Mouse (Mus musculus) midbrain, embryonic 16.5 days (tissue): ENCODE results near the gene Tyw1. TPM values are rescaled to one million over a fixed set of nuclear protein-coding genes. Genes with fewer than 3 reads are reported as not detected.

Experiments
- ATAC-seq: fragments of 200-750 bp; cut with Nextera tagmentation; 2 replicates; pipeline ENCODE4 v1.8.0; 2017; ENCODE audit warnings: moderate TSS enrichment
- H3K27ac ChIP-seq: fragments of 300-500 bp; sonication (generic); 2 replicates; pipeline ENCODE4 v1.5.1; 2014; ENCODE audit warnings: mild to moderate bottlenecking, low read length, mixed read lengths
- H3K27me3 ChIP-seq: fragments of 300-500 bp; sonication (generic); 2 replicates; pipeline ENCODE4 v1.6.1; 2014; ENCODE audit warnings: low read depth, low read length, mixed read lengths; ENCODE audit not compliant: control insufficient read depth, insufficient read depth
- H3K36me3 ChIP-seq: fragments of 300-500 bp; sonication (generic); 2 replicates; pipeline ENCODE4 v1.6.1; 2014; ENCODE audit warnings: mild to moderate bottlenecking, low read length, moderate library complexity, mixed read lengths; ENCODE audit not compliant: control insufficient read depth, insufficient read depth
- H3K4me1 ChIP-seq: fragments of 300-500 bp; sonication (generic); 2 replicates; pipeline ENCODE4 v1.6.1; 2014; ENCODE audit warnings: mild to moderate bottlenecking, low read length, mixed read lengths; ENCODE audit not compliant: control insufficient read depth, insufficient read depth
- H3K4me2 ChIP-seq: fragments of 300-500 bp; sonication (generic); 2 replicates; pipeline ENCODE4 v1.6.1; 2014; ENCODE audit warnings: mild to moderate bottlenecking, low read length, mixed read lengths
- H3K4me3 ChIP-seq: fragments of 300-500 bp; sonication (generic); 2 replicates; pipeline ENCODE4 v1.5.1; 2014; ENCODE audit warnings: low read depth, mild to moderate bottlenecking, low read length, moderate library complexity, mixed read lengths
- H3K9ac ChIP-seq: fragments of 300-500 bp; sonication (generic); 2 replicates; pipeline ENCODE4 v1.6.1; 2014; ENCODE audit warnings: low read depth, low read length, mixed read lengths
- H3K9me3 ChIP-seq: fragments of 300-500 bp; sonication (generic); replicated peaks from 2 replicates; pipeline ENCODE4 v1.6.1; 2014; ENCODE audit warnings: mild to moderate bottlenecking, low read length, mixed read lengths; ENCODE audit not compliant: control insufficient read depth, poor library complexity, severe bottlenecking
- WGBS: fragments of 180-500 bp; shearing (Covaris S2); extraction: QIAGEN DNeasy Blood & Tissue Kit; methylation state at CpG from one replicate; pipeline ENCODE4 v1.1.7; 2014; 5-methylcytosine and 5-hydroxymethylcytosine counted together
- polyA plus RNA-seq: library from polyadenylated mRNA; unstranded; fragments of >200 nt; fragmentation: Nextera tagmentation; extraction: Ambion mirVana; gene quantifications from 2 replicates; pipeline ENCODE4 v1.2.1, GENCODE M21; 2015

The Tyw1 gene
- polyA plus RNA-seq, 1 experiment from 2014 or later = 20.2 TPM

DNA sequence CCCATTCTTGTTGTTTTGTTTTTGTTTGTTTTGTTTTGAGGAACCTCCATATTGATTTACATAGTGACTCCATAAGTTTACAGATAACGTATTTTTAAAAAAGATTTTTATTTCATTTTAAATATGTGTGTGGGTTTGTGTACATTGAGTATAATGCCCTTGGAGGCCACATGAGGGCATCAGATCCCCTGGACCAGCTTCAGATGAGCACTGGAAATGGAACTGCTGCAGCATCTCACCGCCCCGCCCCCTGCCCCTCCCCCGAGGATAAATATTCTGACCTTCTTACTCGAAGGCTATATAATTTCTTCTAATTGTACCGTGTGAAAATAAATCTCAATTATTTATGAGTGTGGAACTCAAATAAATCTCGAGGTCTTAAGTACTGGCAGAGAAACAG is 99.8 kb downstream of the Tyw1 start:
- 69% methylated on average over 7 of the region's 7 CpGs for WGBS
- H3K36me3 ChIP-seq = no peaks in the 10 kb centered on the region
- H3K9me3 ChIP-seq = no peaks in the 10 kb centered on the region
- no peaks in the 10 kb centered on the region for H3K4me1 ChIP-seq
- no peak overlapping the region for H3K4me2 ChIP-seq
- H3K9ac ChIP-seq = no peak overlapping the region
- H3K4me3 ChIP-seq = no peak overlapping the region
- H3K27ac ChIP-seq = no peak overlapping the region
- H3K27me3 ChIP-seq = no peaks in the 10 kb centered on the region
- no peak for ATAC-seq

DNA sequence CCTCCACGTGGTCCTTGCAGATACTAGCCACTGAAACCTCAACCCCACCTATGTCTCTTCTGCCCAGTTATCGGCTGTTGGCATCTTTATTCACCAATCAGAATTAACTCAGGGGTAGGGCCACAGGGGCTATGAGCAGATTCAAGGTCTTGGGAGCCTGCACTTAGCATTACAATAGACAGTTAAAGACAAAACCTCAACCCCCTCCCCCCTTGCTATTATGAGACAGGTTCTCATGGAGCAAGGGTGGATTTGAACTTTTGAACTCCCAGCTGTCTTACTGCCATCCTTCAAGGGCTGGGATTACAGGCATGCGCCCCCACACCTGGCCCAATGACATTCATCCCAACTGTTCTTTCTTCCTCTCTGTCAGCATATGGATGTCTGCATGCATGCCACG is 107.7 kb downstream of the Tyw1 start:
- H3K9ac ChIP-seq = no peak overlapping the region
- H3K27ac ChIP-seq = no peak overlapping the region
- no peaks in the 10 kb centered on the region for H3K9me3 ChIP-seq
- 55% methylated on average over 4 of the region's 4 CpGs for WGBS
- H3K27me3 ChIP-seq = no peaks in the 10 kb centered on the region
- no peak overlapping the region for H3K4me2 ChIP-seq
- no peak for ATAC-seq
- no peak overlapping the region for H3K4me3 ChIP-seq
- H3K36me3 ChIP-seq = no peaks in the 10 kb centered on the region
- H3K4me1 ChIP-seq = no peaks in the 10 kb centered on the region

DNA sequence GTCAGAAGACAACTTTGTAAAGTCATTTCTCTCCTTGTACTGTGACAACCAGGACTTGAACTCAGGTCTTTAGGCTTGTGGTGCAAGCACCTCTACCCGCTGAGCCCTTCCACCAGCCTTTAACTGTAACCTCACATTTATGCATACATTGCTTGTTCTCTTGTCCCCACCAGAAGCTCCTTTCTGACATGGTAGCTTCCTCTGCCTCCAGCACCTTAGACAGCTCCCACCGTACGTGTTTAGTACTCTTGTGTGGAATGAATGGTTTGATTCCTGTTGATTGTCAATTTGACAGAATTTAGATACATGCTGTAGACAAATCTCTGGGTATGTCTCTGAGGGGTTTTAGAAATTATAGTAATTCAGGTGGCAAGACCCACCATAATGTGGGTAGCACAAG is 108.4 kb downstream of the Tyw1 start:
- 63% methylated on average over 3 of the region's 3 CpGs for WGBS
- Histone ChIP-seq H3K27ac (no peak overlapping the region), H3K27me3 (no peaks in the 10 kb centered on the region), H3K4me1 (no peaks in the 10 kb centered on the region), H3K36me3 (no peaks in the 10 kb centered on the region), H3K9ac (no peak overlapping the region), H3K4me2 (no peak overlapping the region), H3K4me3 (no peak overlapping the region), H3K9me3 (no peaks in the 10 kb centered on the region)
- no peak for ATAC-seq

DNA sequence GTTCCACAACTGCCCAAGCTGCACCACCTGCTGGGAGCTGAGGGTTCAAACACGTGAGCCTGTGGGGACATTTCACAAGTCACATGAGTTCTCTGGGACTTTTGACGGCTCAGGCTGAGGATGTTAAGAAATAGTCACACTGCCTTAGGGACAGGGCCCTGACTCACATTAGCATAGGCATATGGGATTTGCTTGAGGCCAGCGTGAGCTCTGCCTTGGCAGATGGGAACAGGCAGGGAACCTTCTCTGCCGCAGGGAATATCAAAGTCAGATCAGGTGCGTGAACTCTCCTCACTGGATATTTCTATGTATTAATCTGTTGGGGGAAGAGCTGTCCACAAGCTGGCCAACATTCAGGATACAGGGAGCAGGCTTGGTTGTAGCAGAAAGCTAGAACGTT is 112.8 kb downstream of the Tyw1 start:
- no peaks in the 10 kb centered on the region for H3K4me1 ChIP-seq
- no peak overlapping the region for H3K4me3 ChIP-seq
- no peaks in the 10 kb centered on the region for H3K9me3 ChIP-seq
- no peaks in the 10 kb centered on the region for H3K36me3 ChIP-seq
- 83% methylated on average over 6 of the region's 6 CpGs for WGBS
- H3K27ac ChIP-seq = no peak overlapping the region
- no peak overlapping the region for H3K9ac ChIP-seq
- H3K27me3 ChIP-seq = no peaks in the 10 kb centered on the region
- no peak overlapping the region for H3K4me2 ChIP-seq
- ATAC-seq = no peak

DNA sequence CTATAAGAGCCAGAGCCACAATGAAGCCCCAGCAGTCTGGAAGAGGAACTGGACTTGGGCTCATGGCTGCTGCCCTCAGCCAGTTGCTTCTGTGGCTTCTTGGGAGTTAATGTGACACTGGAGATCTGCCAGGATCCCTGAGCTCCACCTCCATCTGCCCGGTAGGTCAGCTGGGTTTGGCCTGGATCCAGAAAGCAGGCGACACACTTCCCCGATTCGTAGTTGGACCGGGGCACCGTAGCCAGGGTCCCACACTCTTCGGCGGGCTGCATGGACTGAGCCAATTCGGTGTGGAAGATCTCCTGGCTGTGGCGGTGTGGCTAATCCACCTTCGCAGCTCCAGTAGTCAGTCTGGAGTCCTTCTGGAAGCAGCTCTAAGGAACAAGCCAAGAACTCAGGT is 113.8 kb downstream of the Tyw1 start, which contains the start of gene Caln1:
Gene Caln1 (plus strand): TSS at position 219 of the 400 bp plus-strand sequence.
- Histone ChIP-seq H3K4me2 (no peak within 1 kb of the TSS), H3K36me3 (no peaks in the 10 kb centered on the region), H3K4me3 (no peak within 1 kb of the TSS), H3K27ac (no peak within 1 kb of the TSS), H3K27me3 (no peaks in the 10 kb centered on the region), H3K9me3 (no peaks in the 10 kb centered on the region), H3K9ac (no peak within 1 kb of the TSS), H3K4me1 (no peaks in the 10 kb centered on the region)
- no peak for ATAC-seq
- WGBS = 74% methylated on average over 11 of the region's 11 CpGs

DNA sequence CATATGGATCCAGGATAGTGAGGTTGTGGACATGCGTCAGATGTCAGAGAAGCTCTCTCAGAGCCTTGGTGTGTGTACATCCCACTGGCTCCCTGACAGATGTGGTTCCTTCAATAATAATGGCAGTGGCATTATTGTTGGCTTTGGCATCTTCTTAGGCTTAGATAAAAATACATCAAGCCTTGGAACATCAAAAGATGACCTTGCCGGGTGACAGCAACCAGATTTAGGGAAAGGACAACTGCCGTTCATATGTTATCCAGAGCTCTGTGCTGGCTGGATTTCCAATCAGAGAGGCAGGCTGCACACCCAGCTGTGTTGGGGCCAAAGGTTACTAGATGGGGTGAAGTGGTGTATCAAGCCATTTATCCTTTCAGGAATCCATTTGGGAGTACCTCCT is 120.0 kb downstream of the Tyw1 start:
- Histone ChIP-seq H3K9ac (no peak overlapping the region), H3K27me3 (no peaks in the 10 kb centered on the region), H3K4me2 (no peak overlapping the region), H3K4me1 (no peaks in the 10 kb centered on the region), H3K9me3 (no peaks in the 10 kb centered on the region), H3K36me3 (no peaks in the 10 kb centered on the region), H3K27ac (no peak overlapping the region), H3K4me3 (no peak overlapping the region)
- 93% methylated on average over 3 of the region's 3 CpGs for WGBS
- ATAC-seq = no peak

DNA sequence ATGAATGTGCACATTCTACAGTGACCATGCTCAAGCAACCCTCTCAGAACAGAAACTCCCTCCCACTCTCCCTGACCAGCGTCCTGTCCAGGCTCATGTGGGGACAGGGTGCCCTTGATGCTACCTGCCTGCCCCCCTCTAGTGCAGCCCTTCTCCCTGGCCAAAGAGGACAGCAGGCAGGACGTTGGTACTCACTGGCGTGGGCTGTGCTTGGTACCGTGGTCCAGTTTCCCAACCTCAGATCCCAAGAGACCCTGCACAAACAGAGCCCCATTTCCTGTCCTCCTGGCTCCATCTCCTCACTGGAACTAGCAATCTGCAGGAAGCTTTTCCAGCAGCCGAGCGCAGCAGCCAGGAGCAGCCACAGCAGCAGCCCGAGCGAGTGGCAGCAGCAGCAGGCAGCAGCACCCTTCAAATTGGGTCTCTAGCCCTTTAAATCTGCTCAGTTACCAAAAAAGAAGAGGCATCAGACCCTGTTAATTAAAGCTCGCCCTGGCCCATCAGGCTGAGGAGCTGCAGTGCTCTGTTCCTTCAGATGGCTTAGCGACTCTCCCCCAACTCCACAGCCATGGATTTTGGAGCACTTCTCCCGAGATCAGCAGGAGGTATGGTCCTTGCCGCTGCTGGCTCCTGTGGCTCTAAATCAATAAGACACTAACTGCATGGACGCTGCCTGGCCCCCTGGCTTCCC is 128.9 kb downstream of the Tyw1 start, which contains the start of gene A330070K13Rik:
Gene A330070K13Rik (minus strand): TSS at position 410 of the 691 bp plus-strand sequence.
- no peak for ATAC-seq
- H3K27ac ChIP-seq = no peak within 1 kb of the TSS
- 14% methylated on average over 13 of the region's 13 CpGs for WGBS
- peak within 1 kb of the TSS; percentile 16 for H3K4me3 ChIP-seq
- H3K4me1 ChIP-seq = peaks cover 4% of the 10 kb centered on the region; the same call in 1 of the 2 replicates
- H3K27me3 ChIP-seq = no peaks in the 10 kb centered on the region
- H3K36me3 ChIP-seq = no peaks in the 10 kb centered on the region
- H3K4me2 ChIP-seq = peak within 1 kb of the TSS; percentile 52
- H3K9ac ChIP-seq = peak within 1 kb of the TSS; percentile 45
- H3K9me3 ChIP-seq = no peaks in the 10 kb centered on the region

DNA sequence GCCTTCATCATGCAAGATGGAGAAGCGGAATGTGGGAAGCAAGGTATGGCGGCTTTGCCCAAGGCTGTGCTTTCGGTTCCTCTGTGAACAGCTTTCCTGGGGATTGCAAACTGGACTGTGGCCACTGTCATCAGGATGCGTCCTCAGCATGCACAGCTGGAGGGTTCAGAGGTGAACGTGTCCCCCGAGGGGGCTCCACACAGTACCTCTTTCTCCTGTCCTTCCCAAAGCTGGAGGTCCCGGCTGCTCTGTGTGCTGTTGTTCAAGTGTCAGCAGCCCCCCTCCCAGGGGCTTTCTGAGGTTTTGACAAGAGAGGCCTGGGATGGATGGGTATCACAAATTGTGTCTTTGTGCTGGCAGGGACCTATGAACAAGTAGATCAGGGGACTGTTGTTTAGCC is 131.0 kb downstream of the Tyw1 start:
- no peak overlapping the region for H3K4me2 ChIP-seq
- H3K4me1 ChIP-seq = peaks cover 4% of the 10 kb centered on the region; the same call in 1 of the 2 replicates
- ATAC-seq = no peak
- WGBS = 59% methylated on average over 7 of the region's 7 CpGs
- no peak overlapping the region for H3K4me3 ChIP-seq
- H3K27ac ChIP-seq = no peak overlapping the region
- H3K27me3 ChIP-seq = no peaks in the 10 kb centered on the region
- H3K36me3 ChIP-seq = no peaks in the 10 kb centered on the region
- no peaks in the 10 kb centered on the region for H3K9me3 ChIP-seq
- H3K9ac ChIP-seq = no peak overlapping the region
